Mouse (Mus musculus) naive thymus-derived CD4-positive, alpha-beta T cell, adult 2 months (primary cell): ENCODE results near the gene Ablim1.

Source experiments
- DNase-seq: peaks from one replicate; pipeline ENCODE4 v3.0.0-alpha.2; 2011; ENCODE audit warnings: low read depth

Ablim1 gene

GRCm38 (mm10) chr19:57124906-57125305 lies 189.8 kb downstream of the Ablim1 start:
- peak; percentile 37 for DNase-seq

- no peak for DNase-seq
Measured at GRCm38 (mm10) chr19:57124138-57124519, 190.6 kb downstream of the Ablim1 start.

- DNase-seq: peak; percentile 91
Measured at GRCm38 (mm10) chr19:57123503-57124137, 191.1 kb downstream of the Ablim1 start.

- peak; percentile 14 for DNase-seq
Measured at GRCm38 (mm10) chr19:57122261-57122660, 192.5 kb downstream of the Ablim1 start.

- peak; percentile 78 for DNase-seq
Measured at GRCm38 (mm10) chr19:57121036-57121435, 193.7 kb downstream of the Ablim1 start.

- peak; percentile 79 for DNase-seq
Measured at GRCm38 (mm10) chr19:57119661-57120060, 195.1 kb downstream of the Ablim1 start.

GRCm38 (mm10) chr19:57118785-57119565 lies 195.7 kb downstream of the Ablim1 start:
- peak; percentile 93 for DNase-seq

GRCm38 (mm10) chr19:57117751-57118150 lies 197.0 kb downstream of the Ablim1 start:
- no peak for DNase-seq

- DNase-seq: peak; percentile 75
Measured at GRCm38 (mm10) chr19:57116871-57117501, 197.7 kb downstream of the Ablim1 start.

GRCm38 (mm10) chr19:57115670-57116069 lies 199.0 kb downstream of the Ablim1 start:
- no peak for DNase-seq

- DNase-seq: peak; percentile 75
Measured at GRCm38 (mm10) chr19:57114951-57115350, 199.8 kb downstream of the Ablim1 start.

- DNase-seq: peak; percentile 77
Measured at GRCm38 (mm10) chr19:57113975-57114374, 200.7 kb downstream of the Ablim1 start.

- DNase-seq: peak; percentile 80
Measured at GRCm38 (mm10) chr19:57112816-57113406, 201.8 kb downstream of the Ablim1 start.

GRCm38 (mm10) chr19:57112231-57112815 lies 202.4 kb downstream of the Ablim1 start:
- DNase-seq: no peak

- no peak for DNase-seq
Measured at GRCm38 (mm10) chr19:57111301-57111700, 203.4 kb downstream of the Ablim1 start.

GRCm38 (mm10) chr19:57109620-57110019 lies 205.1 kb downstream of the Ablim1 start:
- DNase-seq: no peak

GRCm38 (mm10) chr19:57106513-57106912 lies 208.2 kb downstream of the Ablim1 start:
- DNase-seq: no peak

GRCm38 (mm10) chr19:57106031-57106430 lies 208.7 kb downstream of the Ablim1 start:
- DNase-seq: no peak

GRCm38 (mm10) chr19:57105156-57105555 lies 209.6 kb downstream of the Ablim1 start:
- DNase-seq: no peak

GRCm38 (mm10) chr19:57104171-57104748 lies 210.5 kb downstream of the Ablim1 start:
- no peak for DNase-seq

GRCm38 (mm10) chr19:57103360-57103958 lies 211.3 kb downstream of the Ablim1 start:
- DNase-seq: no peak
